16 mouse cellular contexts compared by ENCODE assay signal in genomic region chr11:68290631-68291030, GRCm38 (mm10).
A peak's percentile ranks its signal among the peaks of the same experiment; 100 is the strongest.
DNase-seq lines count a peak whose midpoint lies in the region; ATAC-seq and TF ChIP-seq lines count a peak whose summit lies in the region.
"Had no signal": no experiment of that assay in that cellular context is flagged by ENCODE, and none has a peak within 500 bp of the region (broad histone marks: within the 10 kb centered on the region; RNA-seq: fewer than 3 reads in every experiment).

No protein-coding gene starts in this region.

- no peak overlapping the region for H3K4me3 ChIP-seq in forebrain, embryonic 14.5 days (ENCODE audit: low read depth, low read length)
- H3K4me3 ChIP-seq in forebrain, embryonic 16.5 days (replicated peaks; ENCODE audit: low read length): no peak overlapping the region
- H3K4me3 ChIP-seq in limb, embryonic 10.5 days: no peak overlapping the region
- no peak overlapping the region for H3K4me3 ChIP-seq in lung, adult 2 months (replicated peaks; ENCODE audit: extremely low read depth, low read depth, low read length)

- peak; percentile 30 for DNase-seq in forebrain, embryonic 14.5 days (ENCODE audit: low spot score)
- DNase-seq in Muller cell, postnatal 12 days (ENCODE audit: inconsistent ontology term): peak; percentile 76
- DNase-seq in gastrocnemius, adult 18-20 months (ENCODE audit: low spot score): peak; percentile 52
- DNase-seq in limb, embryonic 10.5 days (ENCODE audit: low spot score): peak; percentile 39
- DNase-seq in lung, adult 2 months: no peak
- no peak for DNase-seq in left cerebral cortex, adult 9 months (ENCODE audit: low spot score in 2 of 2)
- DNase-seq in spleen, adult 12 weeks (ENCODE audit: low spot score): no peak
- DNase-seq: cerebellum, postnatal 36 days; heart, postnatal 10 days; kidney, adult 8-10 months; layer of hippocampus, adult 9-11 months; liver; thymus, adult 18-20 months had no signal

- no peak overlapping the region for H3K9ac ChIP-seq in forebrain, embryonic 14.5 days (ENCODE audit: low read length)
- no peak overlapping the region for H3K9ac ChIP-seq in forebrain, embryonic 16.5 days (replicated peaks; ENCODE audit: low read depth, low read length)

- TF ChIP-seq CTCF in lung, adult 2 months (IDR thresholded peaks at IDR 0.05; ENCODE audit: insufficient read depth, low read length): no peak

- no peaks in the 10 kb centered on the region for H3K9me3 ChIP-seq in forebrain, embryonic 14.5 days (replicated peaks; ENCODE audit: control insufficient read depth, low read length)
- no peaks in the 10 kb centered on the region for H3K9me3 ChIP-seq in forebrain, embryonic 16.5 days (ENCODE audit: control insufficient read depth, low read length)
- no peaks in the 10 kb centered on the region for H3K9me3 ChIP-seq in limb, embryonic 10.5 days (replicated peaks)

- no peak overlapping the region for H3K4me2 ChIP-seq in forebrain, embryonic 14.5 days (ENCODE audit: low read length)
- H3K4me2 ChIP-seq in forebrain, embryonic 16.5 days (ENCODE audit: low read length): no peak overlapping the region

- H3K27me3 ChIP-seq in forebrain, embryonic 14.5 days (replicated peaks; ENCODE audit: control insufficient read depth, insufficient read depth, low read length): no peaks in the 10 kb centered on the region
- no peaks in the 10 kb centered on the region for H3K27me3 ChIP-seq in forebrain, embryonic 16.5 days (replicated peaks; ENCODE audit: control insufficient read depth, insufficient read depth, low read length)
- H3K27me3 ChIP-seq in limb, embryonic 10.5 days (ENCODE audit: low read depth, poor library complexity, severe bottlenecking): peaks cover 25% of the 10 kb centered on the region

- no peaks in the 10 kb centered on the region for H3K36me3 ChIP-seq in forebrain, embryonic 14.5 days (ENCODE audit: control insufficient read depth, insufficient read depth, low read length)
- H3K36me3 ChIP-seq in forebrain, embryonic 16.5 days (ENCODE audit: control insufficient read depth, insufficient read depth): no peaks in the 10 kb centered on the region
- no peaks in the 10 kb centered on the region for H3K36me3 ChIP-seq in limb, embryonic 10.5 days

- WGBS in forebrain, embryonic 14.5 days: 25% methylated on average over 8 of the region's 8 CpGs
- 22% methylated on average over 8 of the region's 8 CpGs for WGBS in forebrain, embryonic 16.5 days
- 42% methylated on average over 8 of the region's 8 CpGs for WGBS in limb, embryonic 10.5 days
- 79% methylated on average over 8 of the region's 8 CpGs for WGBS in lung, adult 2 months

- H3K27ac ChIP-seq in forebrain, embryonic 14.5 days (ENCODE audit: low read depth, low read length): no peak overlapping the region
- no peak overlapping the region for H3K27ac ChIP-seq in forebrain, embryonic 16.5 days (ENCODE audit: low read length)
- peak overlapping the region; percentile 70 for H3K27ac ChIP-seq in limb, embryonic 10.5 days

- H3K4me1 ChIP-seq in forebrain, embryonic 14.5 days (ENCODE audit: control insufficient read depth, insufficient read depth, low read length): peaks cover 5% of the 10 kb centered on the region; the same call in 1 of the 2 replicates
- peaks cover 11% of the 10 kb centered on the region for H3K4me1 ChIP-seq in forebrain, embryonic 16.5 days (replicated peaks; ENCODE audit: control insufficient read depth, insufficient read depth, low read length)
- peaks cover 26% of the 10 kb centered on the region for H3K4me1 ChIP-seq in limb, embryonic 10.5 days
- H3K4me1 ChIP-seq in lung, adult 2 months (ENCODE audit: control insufficient read depth, insufficient read depth, low read length): peaks cover 10% of the 10 kb centered on the region

- no peak for ATAC-seq in forebrain, embryonic 14.5 days
- ATAC-seq in forebrain, embryonic 16.5 days: no peak
- ATAC-seq: activated CD4-positive, CD25-positive, alpha-beta regulatory T cell, adult 4 months; lung, postnatal 0 days had no signal

- no peak for TF ChIP-seq POLR2A in lung, adult 2 months (IDR thresholded peaks at IDR 0.05; ENCODE audit: borderline replicate concordance, extremely low read depth, low read depth, low read length)

Comparison
In these comparisons a context has a peak if more than half of its experiments do, and no peak if none do; other contexts are left out.
1. DNase-seq: peak in forebrain, embryonic 14.5 days (single experiment), Muller cell, postnatal 12 days (single experiment), gastrocnemius, adult 18-20 months (single experiment) and limb, embryonic 10.5 days (single experiment); none in lung, adult 2 months (single experiment), left cerebral cortex, adult 9 months (0 of 2) and spleen, adult 12 weeks (single experiment).